Mouse (Mus musculus) liver, adult (tissue): ENCODE measurements around the gene Lcmt2.
A peak's percentile ranks its signal among the peaks of the same experiment; 100 is the strongest.

Experiments
- GATA4 ChIP-seq: IDR thresholded peaks from 2 replicates; pipeline ENCODE4 v1.6.1; 2014; ENCODE audit warnings: mild to moderate bottlenecking, low read length; ENCODE audit not compliant: insufficient replicate concordance

Lcmt2 gene

DNA sequence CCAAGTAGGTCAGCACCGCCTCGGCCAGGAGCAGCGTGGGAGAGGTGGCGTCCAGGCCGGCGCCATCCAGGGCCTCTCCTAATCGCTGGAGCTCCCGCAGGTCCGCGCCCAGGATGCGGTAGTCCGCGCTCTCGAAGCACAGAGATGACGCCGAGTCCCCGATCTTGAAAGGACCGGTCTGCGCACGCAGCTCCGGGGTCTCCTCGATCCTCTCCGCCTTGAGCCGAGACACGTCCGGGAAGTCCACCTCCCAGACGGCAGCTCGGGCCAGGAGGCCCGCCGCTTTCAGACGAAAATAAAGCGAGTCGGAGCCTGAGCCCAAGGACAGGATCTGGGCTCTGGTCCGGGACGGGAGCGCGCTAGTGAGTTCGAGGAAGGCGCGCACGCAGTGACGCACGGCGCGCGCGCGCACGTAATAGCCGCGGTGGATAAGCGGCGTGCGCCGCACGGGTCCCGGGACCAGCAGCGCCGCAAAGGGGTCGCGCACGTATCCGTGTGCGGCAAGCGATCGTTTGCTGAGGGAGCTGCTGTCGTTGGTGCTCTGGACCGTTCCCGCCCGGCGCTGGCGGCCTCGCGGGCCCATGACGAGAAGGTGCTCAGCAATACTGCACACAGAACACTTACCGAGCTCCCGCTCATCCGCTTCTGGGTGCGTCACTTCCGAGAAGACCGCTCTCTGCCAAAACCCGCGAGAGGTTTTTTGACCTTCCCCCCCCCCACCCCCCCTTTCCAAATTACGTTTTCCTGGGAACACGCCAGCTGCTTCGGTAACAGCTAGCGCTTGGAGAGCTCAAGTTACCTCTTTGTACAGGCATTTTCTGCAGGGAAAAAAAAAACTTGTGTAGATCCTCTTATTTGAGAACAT lies at the start of gene Lcmt2, which contains the start of gene Adal:
Gene Lcmt2, minus strand, starts transcription at position 636 of the 865 bp plus-strand sequence.
Gene Adal, plus strand, starts transcription at position 411 of the 865 bp plus-strand sequence.
- TF ChIP-seq GATA4 = peak; percentile 74; the same call in 1 of the 2 replicates

DNA sequence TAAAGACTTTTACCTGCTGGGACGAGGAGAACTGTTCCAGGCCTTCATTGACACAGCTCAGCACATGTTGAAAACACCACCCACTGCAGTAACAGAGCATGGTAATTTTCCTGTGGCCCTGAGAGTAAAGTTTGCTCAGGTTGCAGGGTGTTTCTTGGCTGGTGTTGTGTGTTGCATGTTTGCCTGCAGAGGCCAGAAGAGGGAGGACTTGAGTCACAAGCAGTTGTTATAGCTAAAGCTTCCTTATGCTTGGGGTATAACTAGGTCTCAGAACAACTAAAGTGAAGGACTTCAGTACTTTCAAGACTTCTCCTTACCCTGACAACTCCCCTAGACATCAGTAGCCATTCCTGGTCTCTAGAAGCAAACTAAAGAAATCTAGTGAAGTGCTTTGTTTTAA lies 48.1 kb upstream of the Lcmt2 start:
- TF ChIP-seq GATA4 = no peak

DNA sequence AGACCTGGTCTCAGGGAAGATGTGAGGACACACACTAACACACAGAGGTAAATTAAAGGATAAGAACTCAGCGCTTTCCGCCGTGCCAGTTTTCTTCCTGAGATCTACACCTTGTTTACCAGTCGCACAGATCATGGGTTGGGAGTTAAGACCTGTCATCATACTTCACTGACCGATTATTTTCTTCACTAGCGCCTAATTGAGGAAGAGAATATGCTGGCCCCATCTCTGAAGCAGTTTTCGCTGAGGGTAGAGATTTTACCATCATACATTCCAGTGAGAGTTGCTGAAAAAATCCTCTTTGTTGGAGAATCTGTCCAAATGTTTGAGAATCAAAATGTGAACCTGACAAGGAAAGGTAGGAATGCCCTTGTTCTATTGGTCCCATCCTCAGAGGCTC lies 43.7 kb upstream of the Lcmt2 start:
- no peak for TF ChIP-seq GATA4

DNA sequence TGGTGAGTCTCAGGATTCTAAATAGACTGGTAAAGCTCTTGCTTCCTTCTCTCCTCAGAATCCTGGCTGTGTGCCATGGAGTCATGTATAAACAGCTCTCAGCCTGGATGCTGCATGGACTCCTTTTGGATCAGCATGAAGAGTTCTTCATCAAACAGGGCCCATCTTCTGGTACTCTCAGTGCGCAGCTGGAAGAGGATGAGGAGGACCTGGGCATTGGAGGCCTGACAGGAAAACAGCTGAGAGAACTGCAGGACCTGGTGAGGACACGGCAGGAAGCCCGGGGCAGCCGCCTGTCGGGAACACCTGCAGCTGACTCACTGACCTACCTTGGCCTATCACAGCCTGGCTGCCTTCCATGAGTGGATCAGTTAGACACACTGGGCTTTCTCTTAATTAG lies 43.0 kb upstream of the Lcmt2 start:
- no peak for TF ChIP-seq GATA4

DNA sequence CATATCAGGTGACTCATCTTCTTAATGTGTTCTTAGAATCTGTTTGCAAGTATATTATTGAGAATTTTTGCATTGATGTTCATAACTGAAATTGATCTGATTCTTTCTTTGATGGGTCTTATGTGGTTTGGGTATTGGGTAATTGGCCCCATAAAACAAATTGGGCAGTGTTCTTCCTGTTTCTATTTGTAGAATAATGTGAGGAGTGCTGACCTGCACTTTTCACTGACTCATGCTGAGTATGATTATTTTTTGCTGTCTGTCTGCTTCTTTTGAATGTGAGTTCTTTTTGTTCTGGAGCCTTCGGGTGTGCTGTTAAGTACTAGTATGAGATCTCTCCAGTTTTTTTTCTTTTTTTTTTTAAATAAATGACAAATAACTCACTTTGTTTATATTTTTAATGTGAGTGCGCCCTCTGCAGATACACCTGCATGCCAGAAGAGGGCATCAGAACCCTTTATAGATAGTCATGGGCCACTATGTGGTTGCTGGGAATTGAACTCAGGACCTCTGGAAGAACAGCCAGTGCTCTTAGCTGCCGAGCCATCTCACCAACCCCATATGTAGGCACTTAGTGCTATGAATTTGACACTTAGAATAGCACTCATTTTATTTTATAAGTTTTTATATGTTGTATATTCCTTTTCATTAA lies 38.5 kb upstream of the Lcmt2 start:
- no peak for TF ChIP-seq GATA4

DNA sequence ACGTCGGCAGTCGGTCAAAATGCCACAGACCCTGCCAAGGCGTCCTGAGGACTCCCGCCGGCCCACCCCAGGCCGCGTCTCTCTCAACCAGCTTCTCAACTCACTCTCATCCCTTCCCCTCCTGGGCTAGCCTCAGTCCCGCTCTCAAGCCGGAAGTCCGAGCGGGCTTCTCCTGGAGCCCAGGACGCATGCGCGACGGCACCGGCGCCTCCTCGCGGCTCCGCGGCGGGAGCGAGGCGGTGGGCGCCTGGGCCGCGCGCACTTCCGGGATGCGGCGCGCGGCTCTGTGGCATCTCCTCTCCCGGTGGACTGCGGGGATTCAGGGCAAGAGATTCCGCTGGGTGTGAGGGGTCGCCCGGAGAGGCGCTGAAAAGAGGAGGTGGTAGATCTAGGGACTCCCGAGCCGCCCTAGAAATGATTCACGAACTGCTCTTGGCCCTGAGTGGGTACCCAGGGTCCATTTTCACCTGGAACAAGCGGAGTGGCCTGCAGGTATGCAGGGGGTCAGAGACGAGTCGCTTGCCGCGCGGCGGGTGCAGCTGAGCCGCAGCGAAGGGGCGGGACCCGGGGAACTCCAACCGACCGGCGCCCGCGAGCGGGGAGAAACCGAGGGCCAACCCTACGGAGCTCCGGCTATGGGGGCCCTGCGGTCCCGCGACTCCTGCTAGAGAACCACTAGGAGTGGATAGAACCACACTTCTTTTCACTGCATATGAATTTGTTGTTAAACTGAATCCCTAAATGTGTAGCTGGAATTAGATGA lies 30.7 kb upstream of the Lcmt2 start, which contains the start of gene Zscan29:
Gene Zscan29, minus strand, starts transcription at position 146 of the 763 bp plus-strand sequence.
- TF ChIP-seq GATA4 = no peak

DNA sequence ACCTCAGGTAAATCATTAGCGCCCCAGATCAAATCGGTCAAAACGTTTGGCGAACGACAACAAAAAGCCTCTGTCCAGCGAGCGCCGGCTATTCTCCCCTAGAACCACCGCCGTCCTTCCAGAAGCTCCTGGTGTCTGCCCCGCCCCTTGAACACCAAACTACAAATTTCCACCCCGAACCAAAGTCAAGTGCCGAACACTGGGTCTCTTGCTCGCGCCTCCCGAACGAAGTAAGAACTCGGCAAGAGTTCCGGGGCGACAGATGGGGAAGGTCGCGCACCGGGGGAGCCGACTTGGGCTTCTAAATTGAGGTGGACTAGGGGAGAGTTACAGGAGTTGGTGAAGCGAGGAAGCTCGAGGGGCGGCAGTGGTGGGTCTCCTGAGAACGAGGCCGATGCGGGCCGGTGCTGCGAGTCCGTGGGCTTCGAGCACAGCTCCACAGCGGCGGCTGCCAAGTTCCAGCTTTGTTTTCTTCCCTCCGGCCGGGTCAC lies 30.1 kb upstream of the Lcmt2 start, which contains the start of gene Tubgcp4:
Gene Tubgcp4, plus strand, starts transcription at position 174 of the 491 bp plus-strand sequence.
- no peak for TF ChIP-seq GATA4

DNA sequence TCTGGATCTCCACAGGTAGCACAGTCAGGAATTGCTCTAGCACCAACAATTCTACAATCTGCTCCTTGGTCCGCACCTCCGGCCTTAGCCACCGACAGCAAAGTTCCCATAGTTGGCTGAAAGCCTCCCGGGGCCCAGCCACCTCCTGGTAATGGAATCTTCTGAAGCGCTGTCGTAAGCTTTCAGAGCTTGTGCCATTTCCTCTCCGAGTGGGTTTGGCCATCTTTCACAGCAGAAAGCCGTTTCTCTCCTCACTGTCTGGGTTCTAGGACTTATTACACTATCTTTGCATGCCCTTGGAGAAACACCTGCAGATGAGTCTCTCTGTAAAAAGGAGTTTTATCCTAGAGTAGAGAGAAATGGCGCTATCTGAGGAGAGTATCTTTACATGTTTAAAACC lies 29.4 kb upstream of the Lcmt2 start:
- TF ChIP-seq GATA4 = no peak

DNA sequence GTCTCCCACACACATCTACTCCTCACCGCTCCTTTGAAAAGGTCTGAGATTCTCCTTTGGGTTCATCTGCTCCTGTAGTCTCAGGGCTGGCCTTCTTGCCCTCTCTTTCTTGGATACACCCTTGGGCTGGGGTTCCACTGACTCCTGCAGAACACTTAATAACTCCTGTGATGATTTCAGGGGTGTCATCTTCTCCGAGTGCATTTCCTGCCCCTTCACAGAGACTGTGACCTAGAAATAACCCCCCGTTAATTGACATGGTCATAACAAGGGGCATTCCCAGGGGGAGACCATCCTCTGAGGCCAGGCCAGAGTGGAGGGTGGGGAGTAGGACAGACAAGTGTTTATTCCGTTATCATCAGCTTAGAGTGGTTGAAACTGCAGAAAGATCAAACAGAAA lies 28.7 kb upstream of the Lcmt2 start:
- no peak for TF ChIP-seq GATA4

DNA sequence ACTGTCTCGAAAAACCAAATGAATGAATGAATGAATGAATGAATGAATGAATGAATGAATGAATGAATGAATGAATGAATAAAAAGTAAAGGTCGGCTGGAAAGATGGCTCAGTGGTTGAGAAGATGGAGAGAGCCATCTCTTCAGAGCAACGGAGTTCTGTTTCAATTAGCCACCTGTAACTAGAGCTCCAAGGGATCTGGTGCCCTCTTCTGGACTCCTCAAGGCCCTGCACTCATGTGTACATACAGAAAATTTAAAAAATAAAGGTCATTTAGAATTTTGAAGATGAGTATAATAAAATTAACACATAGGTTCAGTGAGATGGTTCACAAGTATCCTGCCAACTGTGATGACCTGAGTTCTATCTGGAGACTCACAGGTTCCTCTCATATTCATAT lies 12.6 kb upstream of the Lcmt2 start:
- no peak for TF ChIP-seq GATA4

DNA sequence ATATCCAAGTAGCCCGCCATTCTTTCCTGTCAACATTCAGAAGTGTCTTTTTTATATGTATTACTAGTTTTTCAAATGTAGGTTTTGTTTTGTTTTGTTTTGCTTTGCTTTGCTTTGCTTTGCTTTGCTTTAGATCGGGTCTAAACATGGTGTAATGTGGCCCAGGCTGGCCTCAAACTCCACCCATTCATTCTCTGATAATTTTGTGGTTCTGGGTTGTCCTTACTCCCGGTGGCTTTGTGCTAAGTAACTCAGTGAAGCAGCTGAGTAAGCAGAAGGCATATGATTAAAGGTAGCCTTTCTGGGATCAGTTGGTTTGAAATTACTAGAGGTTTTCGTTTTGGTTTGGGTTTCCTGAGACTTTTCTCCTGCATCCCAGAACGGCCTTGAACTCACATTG lies 9.2 kb upstream of the Lcmt2 start:
- no peak for TF ChIP-seq GATA4

DNA sequence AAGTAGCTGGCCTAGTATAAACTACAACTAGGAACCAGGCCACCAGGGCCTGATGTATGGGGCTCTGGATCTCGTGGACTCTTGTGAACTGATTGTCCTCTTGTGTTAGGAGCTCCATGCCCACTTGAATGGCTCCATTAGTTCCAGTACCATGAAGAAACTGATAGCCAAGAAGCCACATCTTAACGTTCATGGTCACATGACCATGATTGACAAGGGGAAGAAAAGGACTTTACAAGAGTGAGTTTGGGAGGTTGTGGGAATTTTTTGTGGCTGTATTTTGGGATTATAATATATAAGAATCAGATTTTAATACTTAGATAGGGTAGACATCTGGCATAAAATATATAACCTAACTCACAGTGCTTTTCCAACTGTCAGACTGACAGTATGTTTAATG lies 2.0 kb upstream of the Lcmt2 start:
- no peak for TF ChIP-seq GATA4

DNA sequence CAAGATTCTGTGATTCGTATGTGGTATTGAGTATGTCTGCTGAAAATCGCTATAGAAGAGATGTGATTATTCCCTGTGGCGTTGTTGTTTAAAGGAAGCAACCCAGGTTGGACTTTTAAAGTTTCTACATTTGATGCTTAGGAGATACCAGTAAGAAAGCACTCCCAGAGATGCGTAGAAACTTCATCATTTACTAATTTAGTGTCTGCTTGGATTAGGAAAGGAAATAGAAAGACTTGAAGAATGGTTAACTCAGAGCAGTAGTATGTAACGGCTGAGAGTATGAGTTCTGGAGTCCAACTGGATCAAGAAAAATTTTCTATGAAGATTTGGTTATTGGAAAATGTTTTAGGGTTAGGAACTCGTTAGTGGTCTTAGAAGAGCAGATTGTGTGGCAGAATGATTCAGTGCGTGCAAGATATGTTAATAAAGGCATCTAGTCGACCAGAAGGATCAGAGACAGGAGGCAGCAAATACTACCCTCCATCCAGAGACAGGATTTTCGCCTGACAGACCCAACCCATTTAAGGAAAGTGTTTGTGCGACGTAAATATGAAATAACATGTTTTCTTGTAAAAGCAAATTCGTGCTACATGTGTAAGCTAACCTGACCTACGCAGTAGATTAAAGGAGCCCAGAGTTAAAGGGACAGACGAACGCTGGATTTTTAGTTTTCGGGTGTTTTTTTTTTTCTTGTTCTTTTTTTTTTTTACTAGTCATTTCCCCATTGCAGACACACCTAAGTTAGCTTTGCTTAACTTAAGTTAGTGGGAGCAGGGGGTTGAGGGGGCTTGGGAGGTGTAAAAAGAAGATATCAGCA lies 973 bp upstream of the Lcmt2 start:
- TF ChIP-seq GATA4 = no peak

DNA sequence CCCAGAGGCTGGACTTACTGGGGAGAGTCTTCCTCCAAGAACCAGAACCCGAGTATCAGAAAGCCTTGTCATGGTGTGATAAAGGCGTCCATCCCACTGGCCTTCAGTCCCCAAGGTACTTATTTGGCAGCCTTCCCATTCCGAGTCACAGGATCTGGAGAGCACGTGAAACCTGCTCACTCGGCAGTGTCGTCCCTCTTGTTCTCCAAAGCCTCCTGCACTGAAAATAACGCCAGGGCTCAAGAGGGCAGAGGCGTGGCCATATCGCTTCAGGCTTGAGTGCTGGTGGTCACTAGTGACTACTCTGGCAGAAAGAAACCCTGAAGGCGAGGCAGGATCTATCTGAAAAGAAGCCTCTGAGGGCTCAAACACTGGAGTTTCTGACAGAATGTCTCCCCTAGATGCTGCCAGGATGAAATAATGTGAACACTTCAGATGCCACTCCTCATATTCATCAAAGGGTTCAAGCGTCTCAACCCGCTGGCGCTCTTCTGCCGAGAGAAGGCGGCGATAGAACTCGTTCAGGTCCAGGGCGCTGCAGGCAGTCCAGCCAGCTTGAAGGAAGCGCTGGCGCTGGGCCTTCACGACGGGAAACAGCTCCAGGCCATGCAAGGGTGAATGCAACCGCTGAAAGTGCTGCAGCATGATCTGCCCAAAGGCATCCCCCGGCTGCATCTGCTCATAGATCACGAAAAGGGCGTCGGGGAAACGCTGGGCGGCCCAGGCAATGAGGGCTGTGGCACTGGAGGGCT lies 1.0 kb downstream of the Lcmt2 start:
- TF ChIP-seq GATA4 = no peak
